Mouse (Mus musculus): ENCODE measurements around the gene Tmem82. TPM values are rescaled to one million over a fixed set of nuclear protein-coding genes. Genes with fewer than 3 reads are reported as not detected.

The Tmem82 gene
- 1.1 TPM for polyA plus RNA-seq (2014; fragmentation: Illumina TruSeq; extraction: RNeasy Lipid Tissue Mini Kit (QIAGEN cat#74804); ENCODE audit: low read depth, low replicate concordance)

DNA sequence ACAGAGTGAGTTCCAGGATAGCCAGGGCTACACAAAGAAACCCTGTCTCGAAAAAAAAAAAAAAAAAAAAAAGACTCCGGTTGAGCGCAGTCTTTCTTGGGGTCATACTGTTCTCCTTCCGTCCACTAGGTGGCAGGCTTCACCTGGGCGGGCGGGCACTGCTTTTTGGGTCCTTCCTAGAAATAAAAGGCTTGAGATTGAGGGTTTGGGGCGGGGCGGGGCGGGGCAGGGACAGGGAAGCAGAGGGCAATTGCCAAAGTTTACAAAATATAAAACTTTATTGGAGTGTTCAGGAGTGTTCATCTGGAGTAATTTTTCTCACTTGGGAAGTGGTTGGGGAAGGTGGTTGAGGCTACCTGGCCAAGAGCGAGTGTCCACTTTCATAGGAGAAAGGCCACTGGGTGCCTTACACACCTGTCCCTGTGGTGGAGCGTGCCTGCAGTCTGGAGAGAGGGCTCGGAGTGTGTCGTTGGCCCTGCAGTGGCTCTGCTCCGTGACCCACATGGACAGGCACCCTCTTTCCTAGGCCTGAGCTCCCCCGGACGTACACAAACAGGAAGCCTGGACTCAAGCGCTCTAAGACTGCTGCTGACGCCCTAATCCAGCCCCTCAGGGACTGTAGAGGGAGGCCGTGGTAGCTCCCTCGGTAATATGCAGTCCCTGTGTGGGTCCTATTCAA lies at the start of gene Tmem82:
Gene Tmem82 (minus strand): TSS at position 69 of the 679 bp plus-strand sequence.

GRCm38 (mm10) chr4:141664799-141665198 lies 46.4 kb upstream of the Tmem82 start, which contains the start of gene Plekhm2:
TSS of gene Plekhm2 (minus strand) at chr4:141664899.

GRCm38 (mm10) chr4:141623666-141624065 lies 5.2 kb upstream of the Tmem82 start, which contains the start of gene Slc25a34:
TSS of gene Slc25a34 (minus strand) at chr4:141623821.

GRCm38 (mm10) chr4:141605861-141606260 lies 12.6 kb downstream of the Tmem82 start, which contains the start of gene Fblim1:
TSS of gene Fblim1 (minus strand) at chr4:141606096.

Other genes starting within 250 kb of the Tmem82 start
- gene Clcnka, start 219.9 kb downstream of the Tmem82 start, polyA plus RNA-seq (2014; fragmentation: Illumina TruSeq; extraction: RNeasy Lipid Tissue Mini Kit (QIAGEN cat#74804); ENCODE audit: low read depth, low replicate concordance), result not detected
- gene Clcnkb, start 202.6 kb downstream of the Tmem82 start, polyA plus RNA-seq (2014; fragmentation: Illumina TruSeq; extraction: RNeasy Lipid Tissue Mini Kit (QIAGEN cat#74804); ENCODE audit: low read depth, low replicate concordance), result not detected
- gene Hspb7, start 197.9 kb downstream of the Tmem82 start, polyA plus RNA-seq (2014; fragmentation: Illumina TruSeq; extraction: RNeasy Lipid Tissue Mini Kit (QIAGEN cat#74804); ENCODE audit: low read depth, low replicate concordance), result not detected
- gene Srarp, start 182.5 kb downstream of the Tmem82 start, polyA plus RNA-seq (2014; fragmentation: Illumina TruSeq; extraction: RNeasy Lipid Tissue Mini Kit (QIAGEN cat#74804); ENCODE audit: low read depth, low replicate concordance), result not detected
- 0.37 TPM for gene Zbtb17, start 174.0 kb downstream of the Tmem82 start, polyA plus RNA-seq (2014; fragmentation: Illumina TruSeq; extraction: RNeasy Lipid Tissue Mini Kit (QIAGEN cat#74804); ENCODE audit: low read depth, low replicate concordance)
- 1.6 TPM for gene Spen, start 80.0 kb downstream of the Tmem82 start, polyA plus RNA-seq (2014; fragmentation: Illumina TruSeq; extraction: RNeasy Lipid Tissue Mini Kit (QIAGEN cat#74804); ENCODE audit: low read depth, low replicate concordance)
- 0.48 TPM for gene Fblim1, start 12.5 kb downstream of the Tmem82 start, polyA plus RNA-seq (2014; fragmentation: Illumina TruSeq; extraction: RNeasy Lipid Tissue Mini Kit (QIAGEN cat#74804); ENCODE audit: low read depth, low replicate concordance)
- 0.42 TPM for gene Slc25a34, start 5.2 kb upstream of the Tmem82 start, polyA plus RNA-seq (2014; fragmentation: Illumina TruSeq; extraction: RNeasy Lipid Tissue Mini Kit (QIAGEN cat#74804); ENCODE audit: low read depth, low replicate concordance)
- gene Plekhm2, start 46.3 kb upstream of the Tmem82 start, polyA plus RNA-seq (2014; fragmentation: Illumina TruSeq; extraction: RNeasy Lipid Tissue Mini Kit (QIAGEN cat#74804); ENCODE audit: low read depth, low replicate concordance), result 0.69 TPM
- 5.0 TPM for gene Rsc1a1, start 67.0 kb upstream of the Tmem82 start, polyA plus RNA-seq (2014; fragmentation: Illumina TruSeq; extraction: RNeasy Lipid Tissue Mini Kit (QIAGEN cat#74804); ENCODE audit: low read depth, low replicate concordance)
- gene Ddi2, start 104.8 kb upstream of the Tmem82 start, polyA plus RNA-seq (2014; fragmentation: Illumina TruSeq; extraction: RNeasy Lipid Tissue Mini Kit (QIAGEN cat#74804); ENCODE audit: low read depth, low replicate concordance), result 60.2 TPM
- gene Agmat, start 128.0 kb upstream of the Tmem82 start, polyA plus RNA-seq (2014; fragmentation: Illumina TruSeq; extraction: RNeasy Lipid Tissue Mini Kit (QIAGEN cat#74804); ENCODE audit: low read depth, low replicate concordance), result 25.5 TPM
- gene Dnajc16, start 172.3 kb upstream of the Tmem82 start, polyA plus RNA-seq (2014; fragmentation: Illumina TruSeq; extraction: RNeasy Lipid Tissue Mini Kit (QIAGEN cat#74804); ENCODE audit: low read depth, low replicate concordance), result 2.8 TPM
- 7.8 TPM for gene Casp9, start 175.0 kb upstream of the Tmem82 start, polyA plus RNA-seq (2014; fragmentation: Illumina TruSeq; extraction: RNeasy Lipid Tissue Mini Kit (QIAGEN cat#74804); ENCODE audit: low read depth, low replicate concordance)
- not detected for gene Cela2a, start 207.5 kb upstream of the Tmem82 start, polyA plus RNA-seq (2014; fragmentation: Illumina TruSeq; extraction: RNeasy Lipid Tissue Mini Kit (QIAGEN cat#74804); ENCODE audit: low read depth, low replicate concordance)
- not detected for gene Ctrc, start 227.7 kb upstream of the Tmem82 start, polyA plus RNA-seq (2014; fragmentation: Illumina TruSeq; extraction: RNeasy Lipid Tissue Mini Kit (QIAGEN cat#74804); ENCODE audit: low read depth, low replicate concordance)